Mouse (Mus musculus) forebrain, embryonic 14.5 days (tissue): ENCODE measurements at regions not wholly inside any gene's neighbourhood (a gene's known extent, or its start where the extent isn't known, plus 50 kb on each side); places are given as distances from the start of the nearest gene placed in this dataset.

Source experiments
- ATAC-seq: fragments of 200-750 bp; cut with Nextera tagmentation; 2 replicates; pipeline ENCODE4 v1.8.0; 2017; ENCODE audit warnings: mild to moderate bottlenecking, moderate library complexity
- DNase-seq: peaks from one replicate; pipeline ENCODE4 v3.0.0-alpha.2; 2015; ENCODE audit warnings: low spot score
- H3K27ac ChIP-seq: fragments of 300-500 bp; sonication (generic); 2 replicates; pipeline ENCODE4 v1.5.1; 2014; ENCODE audit warnings: low read depth, mild to moderate bottlenecking, control low read depth, low read length, moderate library complexity
- H3K27me3 ChIP-seq: fragments of 300-500 bp; sonication (generic); replicated peaks from 2 replicates; pipeline ENCODE4 v1.6.1; 2014; ENCODE audit warnings: low read length, control low read depth, mixed read lengths; ENCODE audit not compliant: control insufficient read depth, insufficient read depth
- H3K36me3 ChIP-seq: fragments of 300-500 bp; sonication (generic); 2 replicates; pipeline ENCODE4 v1.6.1; 2014; ENCODE audit warnings: low read length, control low read depth; ENCODE audit not compliant: control insufficient read depth, insufficient read depth
- H3K4me1 ChIP-seq: fragments of 300-500 bp; sonication (generic); 2 replicates; pipeline ENCODE4 v1.6.1; 2014; ENCODE audit warnings: antibody characterized with exemption, low read length, control low read depth; ENCODE audit not compliant: control insufficient read depth, insufficient read depth
- H3K4me2 ChIP-seq: fragments of 300-500 bp; sonication (generic); 2 replicates; pipeline ENCODE4 v1.6.1; 2014; ENCODE audit warnings: mild to moderate bottlenecking, control low read depth, low read length
- H3K4me3 ChIP-seq: fragments of 300-500 bp; sonication (generic); 2 replicates; pipeline ENCODE4 v1.5.1; 2014; ENCODE audit warnings: low read depth, low read length, control low read depth
- H3K9ac ChIP-seq: fragments of 300-500 bp; sonication (generic); 2 replicates; pipeline ENCODE4 v1.6.1; 2014; ENCODE audit warnings: mild to moderate bottlenecking, low read length, control low read depth, moderate library complexity
- H3K9me3 ChIP-seq: fragments of 300-500 bp; sonication (generic); replicated peaks from 2 replicates; pipeline ENCODE4 v1.6.1; 2016; ENCODE audit warnings: low read length, control low read depth, mixed read lengths; ENCODE audit not compliant: control insufficient read depth
- WGBS: fragments of 180-500 bp; shearing (Covaris S2); extraction: QIAGEN DNeasy Blood & Tissue Kit; methylation state at CpG from one replicate; pipeline ENCODE4 v1.1.7; 2014; 5-methylcytosine and 5-hydroxymethylcytosine counted together

DNA sequence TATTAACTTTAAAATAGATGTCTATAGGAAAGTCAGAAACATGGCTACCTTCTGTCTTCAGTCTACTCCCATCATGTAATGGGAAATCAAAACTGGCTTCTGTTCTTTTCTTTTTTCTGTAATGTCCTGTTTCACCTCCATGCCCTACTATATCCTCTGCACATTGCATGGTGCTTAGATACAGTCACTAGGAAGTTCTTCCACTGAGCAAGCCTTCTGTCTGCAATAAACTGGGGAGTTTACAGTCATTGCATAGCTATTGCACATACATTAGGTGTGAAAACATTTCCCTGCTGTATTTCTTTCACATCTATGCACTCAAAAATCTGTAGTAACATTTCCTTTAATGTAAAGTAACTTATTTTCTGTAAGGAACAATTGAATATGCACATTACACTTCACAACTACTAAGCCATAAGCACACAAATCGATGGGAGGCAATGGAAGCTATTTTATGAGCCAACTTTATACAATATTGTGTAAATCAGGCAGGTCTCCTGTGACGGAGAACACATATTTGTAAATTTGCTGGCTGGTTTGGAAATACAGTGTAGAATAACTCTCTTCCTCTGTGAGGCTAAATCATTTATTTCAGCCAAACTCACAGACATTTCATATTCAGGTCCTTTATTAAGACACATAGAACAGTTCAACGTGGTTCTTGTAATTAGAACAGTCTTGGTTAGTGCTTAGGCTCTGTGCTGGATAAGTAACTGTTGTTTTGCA lies 60.6 kb upstream of the Inhba start:
- no peaks in the 10 kb centered on the region for H3K9me3 ChIP-seq
- ATAC-seq: no peak
- DNase-seq: no peak
- H3K4me3 ChIP-seq: no peak overlapping the region
- WGBS: 76% methylated on average over 3 of the region's 3 CpGs
- no peak overlapping the region for H3K4me2 ChIP-seq
- no peaks in the 10 kb centered on the region for H3K4me1 ChIP-seq
- no peaks in the 10 kb centered on the region for H3K27me3 ChIP-seq
- no peak overlapping the region for H3K27ac ChIP-seq
- no peak overlapping the region for H3K9ac ChIP-seq
- H3K36me3 ChIP-seq: no peaks in the 10 kb centered on the region
